Mouse (Mus musculus) testis, adult 2 months (tissue): ENCODE results near the gene Map2k6. TPM values are rescaled to one million over a fixed set of nuclear protein-coding genes. Genes with fewer than 3 reads are reported as not detected.

Experiments used
- H3K27ac ChIP-seq: fragments of 200-500 bp; 2 replicates; pipeline ENCODE4 v1.5.1; 2012; ENCODE audit warnings: low read depth, low read length; ENCODE audit not compliant: control insufficient read depth, insufficient read depth
- H3K27me3 ChIP-seq: fragments of 200-500 bp; 2 replicates; pipeline ENCODE4 v1.6.1; 2012; ENCODE audit warnings: mild to moderate bottlenecking, low read length, moderate library complexity; ENCODE audit not compliant: control insufficient read depth, insufficient read depth
- H3K36me3 ChIP-seq: fragments of 200-500 bp; 2 replicates; pipeline ENCODE4 v1.6.1; 2012; ENCODE audit warnings: mild to moderate bottlenecking, low read length; ENCODE audit not compliant: control insufficient read depth, insufficient read depth
- H3K4me1 ChIP-seq: fragments of 200-500 bp; 2 replicates; pipeline ENCODE4 v1.6.1; 2012; ENCODE audit warnings: low read length; ENCODE audit not compliant: control insufficient read depth, insufficient read depth
- H3K4me3 ChIP-seq: fragments of 200-500 bp; 2 replicates; pipeline ENCODE4 v1.5.1; 2012; ENCODE audit warnings: low read depth, mild to moderate bottlenecking, low read length, moderate library complexity, mixed read lengths; ENCODE audit not compliant: control insufficient read depth
- CTCF ChIP-seq: fragments of 200-500 bp; IDR thresholded peaks from 2 replicates; pipeline ENCODE4 v1.5.1; 2012; ENCODE audit warnings: low read depth, mild to moderate bottlenecking, inconsistent platforms, low read length, moderate library complexity; ENCODE audit not compliant: control insufficient read depth, insufficient read depth, insufficient replicate concordance
- POLR2A ChIP-seq: fragments of 200-500 bp; IDR thresholded peaks from 2 replicates; pipeline ENCODE4 v1.6.1; 2012; ENCODE audit warnings: low read depth, mild to moderate bottlenecking, inconsistent platforms, low read length, moderate library complexity; ENCODE audit not compliant: control insufficient read depth
- polyA plus RNA-seq: library from polyadenylated mRNA; depleted of rRNA; stranded (reverse); fragments of >200 nt; gene quantifications from 2 replicates; pipeline ENCODE4 v1.2.3, GENCODE M21; 2012

Map2k6 gene
- polyA plus RNA-seq, 1 experiment = 0.68 TPM

DNA sequence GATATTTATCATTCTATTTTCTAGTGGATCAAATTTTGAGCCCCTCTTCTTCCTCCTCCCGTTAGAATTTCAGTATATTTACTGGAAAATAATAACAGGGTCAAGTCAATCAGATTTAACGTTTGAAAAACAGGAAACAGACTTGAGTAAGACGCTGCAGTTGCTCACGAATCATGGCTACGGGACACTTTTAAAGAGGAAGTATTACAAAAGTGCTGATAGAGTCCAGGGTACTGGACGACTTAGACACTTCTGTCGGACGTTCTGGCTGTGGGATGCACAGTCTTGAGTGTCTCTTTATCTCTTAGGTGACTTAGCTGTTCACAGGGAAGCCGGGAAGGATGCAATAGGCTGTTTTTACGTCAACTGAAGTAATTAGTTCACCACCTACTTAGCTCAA is 139.3 kb downstream of the Map2k6 start:
- Histone ChIP-seq H3K4me1 (peaks cover 3% of the 10 kb centered on the region; the same call in 1 of the 2 replicates), H3K27ac (no peak overlapping the region), H3K4me3 (no peak overlapping the region), H3K36me3 (no peaks in the 10 kb centered on the region), H3K27me3 (no peaks in the 10 kb centered on the region)
- TF ChIP-seq CTCF = no peak
- no peak for TF ChIP-seq POLR2A

DNA sequence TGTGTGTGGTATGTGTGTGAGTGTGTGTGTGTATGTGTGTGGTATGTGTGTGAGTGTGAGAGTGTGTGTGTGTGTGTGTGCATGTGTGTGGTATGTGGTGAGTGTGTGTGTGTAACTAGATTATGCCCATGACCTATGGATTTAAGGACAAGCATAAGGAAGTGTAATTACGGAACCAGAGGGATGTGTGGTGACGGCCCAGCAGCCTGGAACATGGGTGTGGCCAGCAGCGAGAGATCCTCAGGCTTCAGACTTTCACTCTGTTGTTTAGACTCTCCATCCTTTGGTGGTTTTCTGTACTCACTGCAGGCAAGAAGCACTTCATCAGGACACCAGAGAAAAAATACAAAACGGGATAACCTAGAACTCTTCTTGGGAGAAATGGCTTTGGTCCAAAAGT is 143.0 kb downstream of the Map2k6 start:
- Histone ChIP-seq H3K36me3 (no peaks in the 10 kb centered on the region), H3K4me1 (peaks cover 3% of the 10 kb centered on the region; the same call in 1 of the 2 replicates), H3K27me3 (no peaks in the 10 kb centered on the region), H3K4me3 (no peak overlapping the region), H3K27ac (no peak overlapping the region)
- no peak for TF ChIP-seq CTCF
- no peak for TF ChIP-seq POLR2A

DNA sequence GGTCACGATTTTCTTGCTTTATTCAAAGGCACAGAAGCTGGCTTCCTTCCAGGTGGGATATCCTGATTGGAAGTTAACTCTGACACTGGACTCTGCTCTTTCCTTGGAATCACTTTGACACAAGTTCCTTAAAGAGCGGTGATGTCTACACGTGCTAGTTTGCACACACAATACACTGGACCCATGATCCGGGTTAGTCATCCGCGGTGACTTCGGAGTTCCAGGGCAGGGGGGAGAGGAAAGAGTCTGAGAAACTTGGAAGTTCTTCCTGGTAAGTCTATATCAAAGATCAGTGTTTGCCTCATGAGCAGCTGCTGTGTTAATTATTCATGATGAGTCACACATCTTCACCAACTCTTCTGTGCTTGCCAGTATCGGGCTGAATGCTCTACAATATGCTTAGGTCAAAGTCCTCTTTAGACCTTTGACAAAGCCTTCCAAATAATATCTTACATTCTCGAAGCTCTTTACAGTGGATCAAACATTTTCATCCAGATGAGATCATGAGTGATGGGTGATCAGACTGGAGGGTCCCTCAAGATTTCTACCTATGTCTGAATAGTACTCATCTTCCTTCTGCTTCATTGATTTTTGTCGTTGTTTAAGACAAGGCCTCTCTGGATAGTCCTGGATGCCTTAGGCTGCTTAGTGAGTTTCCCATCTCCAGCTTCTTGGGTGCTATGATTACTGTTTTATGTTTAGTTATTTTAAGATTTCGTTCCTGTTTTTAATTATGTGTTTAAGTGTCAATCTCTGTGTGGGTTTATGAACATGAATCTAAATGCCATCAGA is 145.7 kb downstream of the Map2k6 start:
- Histone ChIP-seq H3K4me3 (no peak overlapping the region), H3K4me1 (no peaks in the 10 kb centered on the region), H3K27ac (no peak overlapping the region), H3K36me3 (no peaks in the 10 kb centered on the region), H3K27me3 (no peaks in the 10 kb centered on the region)
- no peak for TF ChIP-seq CTCF
- TF ChIP-seq POLR2A = no peak

DNA sequence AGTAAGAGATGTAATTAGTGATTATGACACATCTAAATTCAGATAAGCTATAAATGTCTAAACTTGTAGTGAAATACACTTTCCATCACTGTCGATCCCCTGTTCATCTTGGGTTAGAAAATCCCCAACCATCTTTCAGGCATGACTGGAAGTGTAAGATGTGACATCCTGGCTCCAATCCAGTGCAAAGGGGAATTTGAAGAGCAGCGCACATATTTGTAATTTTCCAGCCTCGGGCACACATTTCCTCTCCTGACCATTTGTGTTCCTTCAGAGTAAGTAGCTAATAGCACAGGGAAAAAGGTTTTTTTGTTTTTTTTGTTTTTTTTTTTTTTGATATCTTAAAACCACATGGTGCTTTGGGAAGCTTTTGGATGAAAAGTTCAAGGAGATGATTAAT is 146.5 kb downstream of the Map2k6 start:
- no peak overlapping the region for H3K27ac ChIP-seq
- no peak overlapping the region for H3K4me3 ChIP-seq
- no peaks in the 10 kb centered on the region for H3K36me3 ChIP-seq
- TF ChIP-seq CTCF = no peak
- TF ChIP-seq POLR2A = no peak
- no peaks in the 10 kb centered on the region for H3K4me1 ChIP-seq
- no peaks in the 10 kb centered on the region for H3K27me3 ChIP-seq

DNA sequence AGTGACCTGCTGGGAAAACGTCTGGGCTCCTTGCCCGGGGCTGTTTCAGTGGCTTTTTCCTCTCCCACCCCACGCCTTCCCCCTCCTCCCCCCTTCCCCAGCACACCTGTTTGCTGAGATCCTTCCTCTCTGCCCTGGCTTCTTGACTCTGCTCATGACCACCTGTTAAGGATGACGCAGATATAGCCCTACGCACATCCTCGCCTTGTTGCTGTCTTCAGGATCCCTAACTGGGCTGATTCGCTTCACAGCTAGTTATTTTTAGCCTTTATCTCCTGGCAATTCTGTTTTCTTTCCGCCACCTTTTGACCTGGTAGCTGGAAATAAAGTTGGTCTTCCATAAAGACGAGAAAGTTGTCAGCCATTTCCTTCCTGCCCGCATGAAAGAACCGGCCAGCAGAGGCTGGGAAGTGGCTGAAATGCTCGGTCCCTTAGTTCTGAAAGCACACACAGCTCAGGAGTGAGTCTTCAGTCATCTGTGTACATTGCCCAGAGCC is 152.6 kb downstream of the Map2k6 start:
- no peak overlapping the region for H3K4me3 ChIP-seq
- H3K4me1 ChIP-seq = no peaks in the 10 kb centered on the region
- no peak for TF ChIP-seq POLR2A
- no peak for TF ChIP-seq CTCF
- H3K36me3 ChIP-seq = no peaks in the 10 kb centered on the region
- no peaks in the 10 kb centered on the region for H3K27me3 ChIP-seq
- no peak overlapping the region for H3K27ac ChIP-seq

DNA sequence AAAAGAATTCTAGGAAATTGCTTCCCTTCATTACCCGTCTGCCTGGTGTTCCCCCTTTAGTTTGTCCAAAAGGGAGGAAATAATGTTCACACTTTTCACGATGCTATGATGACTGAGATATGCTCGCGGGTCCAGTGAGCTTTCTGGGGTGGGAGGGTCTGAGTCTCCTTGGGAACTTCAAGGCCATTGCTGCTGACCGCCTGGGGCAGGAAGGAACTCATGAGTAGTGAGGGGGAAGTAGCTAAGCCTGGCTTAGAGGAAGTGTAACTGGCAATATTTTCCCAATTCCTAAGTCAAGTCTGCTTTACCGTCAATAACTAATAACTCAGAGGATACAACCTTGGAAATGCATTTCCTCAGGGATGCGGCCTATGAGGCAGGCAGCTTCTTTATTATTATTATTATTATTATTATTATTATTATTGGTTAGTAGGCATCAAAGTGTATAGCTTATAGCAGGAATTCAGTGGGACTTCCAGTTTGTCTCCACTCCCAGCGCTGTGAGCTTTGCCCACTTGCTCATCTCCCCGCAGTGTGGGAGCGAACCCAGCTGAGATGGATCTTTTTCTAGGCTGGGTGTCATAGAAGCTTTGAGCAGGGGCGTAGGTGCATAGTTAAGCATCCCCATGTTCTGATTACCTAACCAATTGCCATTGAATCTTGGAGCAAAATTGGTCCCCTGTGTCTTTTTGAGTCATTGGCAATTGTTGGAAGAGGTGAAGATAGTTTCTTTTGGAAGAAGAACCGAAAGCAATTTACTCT is 163.6 kb downstream of the Map2k6 start:
- TF ChIP-seq CTCF (no peak), POLR2A (no peak)
- H3K27me3 ChIP-seq = no peaks in the 10 kb centered on the region
- no peak overlapping the region for H3K27ac ChIP-seq
- H3K36me3 ChIP-seq = no peaks in the 10 kb centered on the region
- H3K4me3 ChIP-seq = no peak overlapping the region
- H3K4me1 ChIP-seq = no peaks in the 10 kb centered on the region

DNA sequence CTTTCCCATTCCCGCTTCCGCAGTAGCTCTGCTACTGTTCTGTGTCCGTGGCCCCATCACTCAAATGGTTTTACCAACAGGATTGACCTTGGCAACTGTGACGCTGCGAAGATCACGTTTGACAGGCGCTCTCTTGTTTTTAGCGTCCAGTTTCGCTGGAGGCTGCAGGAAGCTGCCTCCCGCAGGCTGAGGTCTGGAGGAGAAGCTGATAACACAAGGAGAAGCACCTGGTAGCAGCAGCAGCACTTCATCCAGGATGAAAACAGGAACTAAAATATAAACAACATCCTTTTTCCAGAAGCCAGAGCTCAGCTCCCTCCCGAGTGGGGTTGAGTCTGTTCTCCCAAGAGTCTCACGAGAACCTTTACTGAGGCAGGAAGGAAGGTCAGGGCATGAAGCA is 164.3 kb downstream of the Map2k6 start:
- Histone ChIP-seq H3K36me3 (no peaks in the 10 kb centered on the region), H3K27me3 (no peaks in the 10 kb centered on the region), H3K27ac (no peak overlapping the region), H3K4me3 (peak overlapping the region; percentile 15; the same call in 1 of the 2 replicates), H3K4me1 (no peaks in the 10 kb centered on the region)
- TF ChIP-seq POLR2A = no peak
- TF ChIP-seq CTCF = no peak
